Comparison of ENCODE assay signal across 20 mouse cellular contexts in genomic region chr4:97766100-97766499, GRCm38 (mm10). TPM values are rescaled to one million over a fixed set of nuclear protein-coding genes. Genes with fewer than 3 reads are reported as not detected.
"Had no signal": no experiment of that assay in that cellular context is flagged by ENCODE, and none has a peak within 500 bp of the region (broad histone marks: within the 10 kb centered on the region; RNA-seq: fewer than 3 reads in every experiment).

No protein-coding gene starts in this region.

- H3K27ac ChIP-seq: gastrocnemius, adult 2 months; heart, embryonic 10.5 days; hindbrain, embryonic 10.5 days; hindbrain, embryonic 12.5 days; hindbrain, embryonic 14.5 days; intestine, embryonic 15.5 days; layer of hippocampus, adult 2 months; left cerebral cortex, adult 2 months; limb, embryonic 10.5 days; limb, embryonic 12.5 days; liver, embryonic 13.5 days; liver, embryonic 15.5 days had no signal

- H3K36me3 ChIP-seq: heart, embryonic 10.5 days; heart, embryonic 12.5 days; hindbrain, embryonic 10.5 days; hindbrain, embryonic 12.5 days; intestine, embryonic 15.5 days; limb, embryonic 10.5 days; limb, embryonic 12.5 days; liver, embryonic 13.5 days; liver, embryonic 15.5 days had no signal

- H3K27me3 ChIP-seq: heart, embryonic 12.5 days; hindbrain, embryonic 12.5 days; intestine, embryonic 15.5 days; limb, embryonic 12.5 days had no signal

- H3K4me3 ChIP-seq: gastrocnemius, adult 2 months; heart, embryonic 10.5 days; heart, embryonic 12.5 days; hindbrain, embryonic 10.5 days; hindbrain, embryonic 12.5 days; intestine, embryonic 15.5 days; layer of hippocampus, adult 2 months; left cerebral cortex, adult 2 months; limb, embryonic 10.5 days; limb, embryonic 12.5 days; liver, embryonic 13.5 days; liver, embryonic 15.5 days had no signal

- DNase-seq: gastrocnemius, adult 2 months; gastrocnemius, postnatal 10 days; gastrocnemius, postnatal 25 days; heart, postnatal 10 days; heart, postnatal 4 days; liver, embryonic 13.5 days had no signal

- H3K4me1 ChIP-seq: hindbrain, embryonic 10.5 days; hindbrain, embryonic 12.5 days; intestine, embryonic 15.5 days; limb, embryonic 10.5 days; limb, embryonic 12.5 days; liver, embryonic 13.5 days; liver, embryonic 15.5 days had no signal

- H3K9ac ChIP-seq: heart, embryonic 12.5 days; hindbrain, embryonic 12.5 days; hindbrain, embryonic 14.5 days; intestine, embryonic 15.5 days; limb, embryonic 12.5 days; liver, embryonic 13.5 days; liver, embryonic 15.5 days had no signal

RNA-seq across cellular contexts. Expression of gene E130114P18Rik, which starts 11.8 kb away (rescaled TPM):
- total RNA-seq: gastrocnemius, adult 2 months; granulocyte monocyte progenitor cell, adult 5-6 weeks; heart, postnatal 25 days; heart, postnatal 4 days had no signal
- polyA plus RNA-seq: inflammation-experienced regulatory T-cells, adult 6 months had no signal
